ENCODE assay signal across 17 mouse cellular contexts in genomic region chr1:121350616-121351015, GRCm38 (mm10).
"Had no signal": no experiment of that assay in that cellular context is flagged by ENCODE, and none has a peak within 500 bp of the region (broad histone marks: within the 10 kb centered on the region; RNA-seq: fewer than 3 reads in every experiment).

No protein-coding gene starts in this region.

- DNase-seq: kidney, adult 11 months; kidney, adult 8-10 months; kidney, postnatal 14 days; kidney, postnatal 4 days; liver; liver, postnatal 0 days; thymus, adult 2 months; thymus, postnatal 25 days had no signal

- H3K4me2 ChIP-seq: intestine, embryonic 15.5 days; limb, embryonic 13.5 days; lung, embryonic 15.5 days; midbrain, embryonic 13.5 days had no signal

- H3K27ac ChIP-seq: intestine, embryonic 15.5 days; limb, embryonic 10.5 days; limb, embryonic 13.5 days; liver, embryonic 14.5 days; lung, embryonic 15.5 days; midbrain, embryonic 10.5 days; midbrain, embryonic 13.5 days had no signal

- H3K4me1 ChIP-seq: intestine, embryonic 15.5 days; limb, embryonic 10.5 days; limb, embryonic 13.5 days; lung, embryonic 15.5 days; megakaryocyte, embryonic 14.5 days; midbrain, embryonic 10.5 days; midbrain, embryonic 13.5 days had no signal

- ATAC-seq: intestine, embryonic 15.5 days; midbrain, embryonic 13.5 days; midbrain, embryonic 16.5 days had no signal

- H3K36me3 ChIP-seq: intestine, embryonic 15.5 days; limb, embryonic 10.5 days; limb, embryonic 13.5 days; lung, embryonic 15.5 days; midbrain, embryonic 10.5 days; midbrain, embryonic 13.5 days had no signal

- H3K9me3 ChIP-seq: intestine, embryonic 15.5 days; limb, embryonic 10.5 days; limb, embryonic 13.5 days; lung, embryonic 15.5 days; megakaryocyte, embryonic 14.5 days; midbrain, embryonic 13.5 days had no signal

- H3K4me3 ChIP-seq: intestine, embryonic 15.5 days; limb, embryonic 10.5 days; limb, embryonic 13.5 days; lung, embryonic 15.5 days; megakaryocyte, embryonic 14.5 days; midbrain, embryonic 10.5 days; midbrain, embryonic 13.5 days had no signal

- H3K9ac ChIP-seq: intestine, embryonic 15.5 days; limb, embryonic 13.5 days; liver, embryonic 14.5 days; liver, postnatal 0 days; lung, embryonic 15.5 days; midbrain, embryonic 13.5 days had no signal

- H3K27me3 ChIP-seq: intestine, embryonic 15.5 days; limb, embryonic 13.5 days; lung, embryonic 15.5 days; megakaryocyte, embryonic 14.5 days; midbrain, embryonic 13.5 days had no signal
